Mouse (Mus musculus): ENCODE measurements around the gene Txlna. TPM values are rescaled to one million over a fixed set of nuclear protein-coding genes. Genes with fewer than 3 reads are reported as not detected.

The Txlna gene
- polyA plus RNA-seq, 1 experiment from 2014 or later = 57.4 TPM

DNA sequence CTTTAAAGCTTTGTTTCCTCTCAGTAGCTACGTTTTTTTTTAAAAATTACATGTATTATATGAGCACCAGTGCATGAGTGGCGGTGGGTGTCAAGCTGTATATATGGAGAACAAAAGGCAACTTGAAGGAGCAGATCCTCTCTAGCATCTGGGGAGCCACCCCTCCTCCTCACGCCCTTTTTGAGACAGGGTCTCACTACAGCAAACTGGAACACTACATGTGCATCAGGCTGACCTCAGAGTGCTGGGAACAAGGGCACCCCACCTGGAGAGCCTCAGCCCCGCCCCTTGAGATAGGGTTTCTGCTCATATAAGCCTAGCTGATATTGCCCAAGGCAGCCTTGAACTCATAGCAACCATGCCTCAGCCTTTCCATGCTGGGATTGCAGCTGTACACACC lies 15.4 kb downstream of the Txlna start:
- no peak for DNase-seq (ENCODE audit: low spot score)

DNA sequence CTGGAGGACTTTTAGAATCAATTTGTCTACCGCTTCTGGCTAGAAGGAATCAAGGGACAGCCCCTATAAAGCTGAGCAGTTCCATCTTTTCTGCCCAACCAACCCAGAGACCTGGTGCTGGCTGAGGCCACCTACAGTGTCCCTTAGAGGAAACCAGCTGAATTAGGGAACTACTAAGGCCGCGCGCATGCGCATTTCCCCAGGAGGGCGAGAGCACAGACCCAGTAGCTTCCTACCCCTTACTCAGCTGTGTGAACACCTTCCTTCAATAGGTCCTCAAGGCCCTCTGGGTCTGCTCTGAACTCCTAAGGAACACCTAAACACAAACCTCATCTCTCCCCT lies 15.9 kb downstream of the Txlna start:
- DNase-seq (ENCODE audit: low spot score) = peak; percentile 86

DNA sequence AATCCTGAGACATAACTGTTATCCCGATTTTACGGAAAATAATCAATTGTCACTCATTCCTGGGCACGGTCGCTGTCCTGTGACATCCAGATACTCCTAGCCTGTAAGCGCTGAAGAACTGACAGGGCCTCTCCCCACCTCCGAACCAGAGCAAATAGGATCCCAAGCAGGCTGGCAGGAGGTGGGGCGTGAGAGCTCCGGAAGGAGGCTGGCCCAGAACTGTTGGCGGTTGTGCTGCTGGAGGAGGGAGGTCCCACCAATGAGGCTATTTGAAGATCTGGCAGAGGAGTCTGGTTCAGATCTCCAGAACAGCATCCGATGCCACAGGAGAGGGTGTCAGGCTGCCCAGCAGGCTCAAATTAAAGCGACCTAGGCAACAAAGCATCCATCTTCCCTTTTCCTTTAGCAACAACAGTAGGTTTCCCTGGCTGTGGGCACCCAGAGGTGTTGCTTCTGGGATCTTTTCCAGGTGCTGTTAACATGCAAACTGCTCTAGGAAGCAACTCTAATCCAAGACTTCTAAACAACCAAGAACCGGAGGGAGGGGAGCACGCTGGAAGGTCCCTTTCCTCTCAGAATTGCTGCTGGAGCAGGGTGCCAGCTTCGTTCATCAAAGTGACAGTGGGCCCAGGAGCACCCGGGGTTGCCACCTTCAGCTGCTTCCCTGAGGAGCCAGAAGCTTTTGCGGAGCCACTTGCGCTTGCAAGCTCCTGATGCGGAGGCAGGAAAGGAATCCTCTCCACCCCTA lies 16.4 kb downstream of the Txlna start:
- DNase-seq (ENCODE audit: low spot score) = peak; percentile 96

DNA sequence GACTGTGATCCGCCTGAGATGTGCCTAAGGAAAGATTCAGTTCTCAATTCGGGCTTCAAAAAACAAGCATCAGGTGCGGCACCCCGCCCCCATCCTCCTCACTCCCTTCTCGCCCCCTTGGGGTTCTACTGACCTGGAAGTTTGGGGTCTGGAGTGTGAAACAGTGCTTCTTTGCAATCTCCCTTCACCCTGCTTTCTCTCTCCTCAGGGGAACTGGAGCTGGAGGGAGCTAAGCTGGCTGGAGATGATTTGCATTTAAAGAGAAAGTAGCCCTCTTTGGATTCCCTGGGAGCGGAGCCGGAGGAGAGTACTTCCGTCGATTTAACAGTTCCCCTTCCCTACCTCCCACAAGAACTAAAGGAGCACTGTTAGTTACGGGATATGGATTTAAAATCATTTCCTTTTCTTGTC lies 17.2 kb downstream of the Txlna start, which contains the start of gene Ccdc28b:
Gene Ccdc28b (minus strand): TSS at position 267 of the 411 bp plus-strand sequence.
- DNase-seq (ENCODE audit: low spot score) = peak; percentile 48

DNA sequence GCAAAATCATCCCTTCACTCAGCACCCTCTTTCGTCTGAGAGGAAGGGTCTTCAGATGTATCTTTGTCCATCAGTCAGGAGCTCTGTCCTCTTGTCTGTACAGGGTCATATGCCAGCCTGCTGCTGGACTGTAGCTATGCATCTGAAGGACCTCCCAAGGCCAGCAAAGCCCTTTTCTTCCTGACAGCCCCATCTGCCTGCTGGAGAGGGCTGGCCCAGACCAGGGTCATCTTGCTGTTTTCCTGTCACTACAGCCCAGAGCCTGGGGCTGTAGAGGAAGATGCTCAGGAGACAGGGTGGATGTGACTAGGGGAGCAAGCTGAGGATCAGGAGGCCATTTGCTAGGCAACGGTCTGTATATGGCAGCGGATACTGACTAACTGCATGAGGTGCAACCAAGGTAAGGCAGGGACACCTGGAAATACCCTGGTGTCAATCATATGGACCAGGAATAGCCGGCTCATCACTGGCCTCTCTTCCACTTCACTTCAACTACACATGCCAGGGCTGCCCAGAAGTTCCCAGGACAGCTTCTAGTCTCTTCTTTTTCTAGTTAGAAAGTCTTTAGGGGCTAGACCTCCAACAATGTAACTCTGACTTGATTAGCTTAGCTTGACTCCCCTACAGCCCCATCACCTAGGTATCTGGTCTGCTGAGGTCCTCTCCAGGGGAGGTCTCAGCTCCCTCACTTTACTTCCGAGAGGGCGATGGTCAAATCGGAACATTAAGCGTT lies 17.9 kb downstream of the Txlna start:
- no peak for DNase-seq (ENCODE audit: low spot score)

DNA sequence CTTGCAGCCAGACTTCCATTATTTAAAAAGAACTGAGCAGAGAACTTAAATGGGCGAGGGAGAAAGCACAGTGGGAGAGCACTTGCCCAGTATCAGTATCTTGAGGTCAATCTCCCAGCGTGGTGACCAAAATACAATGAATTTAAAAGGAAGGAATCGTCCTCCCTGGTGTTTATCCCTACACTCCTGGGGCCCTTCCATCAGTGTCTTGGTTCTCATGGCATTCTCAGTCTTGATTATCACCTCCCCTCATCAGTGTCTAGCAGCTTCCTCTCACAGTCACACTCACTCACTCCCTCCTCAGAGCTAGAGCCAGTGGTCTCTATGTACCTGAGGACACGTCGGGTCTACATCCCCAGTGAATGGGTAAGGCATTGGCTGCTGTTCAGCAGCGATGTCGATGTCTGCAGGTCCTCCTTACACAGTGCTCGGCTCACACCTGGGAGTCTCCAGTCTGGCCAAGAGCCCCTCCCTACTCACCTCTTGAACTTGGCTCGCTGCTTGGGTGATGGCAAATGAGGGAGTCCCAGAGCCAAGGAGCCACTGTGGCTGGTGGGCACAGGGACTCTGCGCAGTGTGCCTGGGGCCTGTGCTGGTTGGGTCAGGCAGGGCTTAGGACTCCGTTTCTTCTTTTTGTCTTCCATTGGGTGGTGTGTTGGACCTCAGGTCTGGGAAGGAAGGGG lies 18.6 kb downstream of the Txlna start:
- no peak for DNase-seq (ENCODE audit: low spot score)

DNA sequence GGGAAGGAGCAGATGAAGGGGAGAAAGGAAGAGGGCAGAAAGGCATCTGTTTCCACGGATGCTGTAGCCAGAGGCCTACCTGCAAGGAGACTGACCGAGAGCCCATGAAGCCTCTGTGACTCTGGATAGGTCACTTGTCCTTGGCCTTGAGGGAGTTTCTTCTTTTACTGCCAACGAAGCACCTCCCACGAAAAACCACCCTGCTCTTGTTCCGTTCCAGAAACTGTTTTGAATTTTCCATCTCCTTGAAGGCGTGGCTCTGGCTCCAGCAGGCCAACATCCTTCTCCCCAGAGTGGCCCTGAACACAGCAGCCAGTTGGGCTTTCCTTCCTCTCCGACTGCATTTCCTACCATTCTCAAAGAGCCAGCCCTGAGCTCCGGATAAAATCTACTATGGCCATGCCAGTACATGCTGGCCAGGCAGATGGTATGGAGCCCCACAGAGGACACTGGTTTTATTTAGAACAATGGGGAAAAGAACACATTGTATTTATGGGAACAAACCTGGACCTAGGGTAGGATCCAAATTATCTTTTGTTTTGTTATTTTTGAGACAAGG lies 19.5 kb downstream of the Txlna start:
- DNase-seq (ENCODE audit: low spot score) = no peak

DNA sequence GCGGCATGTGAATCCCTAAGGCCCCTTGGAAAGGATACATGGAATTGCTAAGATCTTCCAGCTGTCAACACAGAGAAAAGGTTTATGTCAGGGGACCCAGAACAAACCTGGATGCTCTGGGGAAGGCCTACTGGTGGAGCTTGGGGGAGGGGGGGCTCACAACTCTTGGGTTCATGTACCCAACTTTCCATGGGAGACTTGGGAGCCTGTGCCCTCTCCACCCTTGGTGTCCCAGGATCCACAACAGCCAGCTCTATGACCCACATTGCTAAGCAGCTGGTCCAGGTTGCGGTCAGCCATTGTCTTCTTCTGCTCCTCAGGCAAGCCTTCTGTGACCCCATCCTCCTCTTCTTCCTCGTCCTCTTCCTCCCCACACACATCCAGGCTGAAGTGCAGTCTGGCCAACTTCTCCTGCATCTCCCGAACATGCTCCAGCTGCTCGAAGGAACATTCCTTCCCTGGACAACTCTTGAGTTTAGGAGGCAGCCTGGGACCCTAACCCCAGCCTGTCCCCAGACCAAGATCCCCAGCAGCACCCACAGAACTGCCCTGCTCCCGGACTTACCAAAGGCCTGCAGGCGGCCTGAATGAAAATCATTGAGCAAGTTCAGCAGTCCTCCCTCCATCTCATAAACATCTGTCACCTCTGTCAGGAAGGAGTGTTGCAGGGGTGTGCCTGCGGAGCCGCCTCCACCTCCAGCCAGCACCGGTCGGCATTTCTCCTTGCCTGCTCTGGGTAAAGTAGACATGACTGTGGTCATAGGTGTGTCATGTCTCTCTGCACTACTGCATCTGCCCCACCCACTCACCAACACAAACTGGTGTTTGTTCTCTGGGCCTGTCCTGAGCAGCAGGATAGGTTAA lies 20.2 kb downstream of the Txlna start:
- no peak for DNase-seq (ENCODE audit: low spot score)

DNA sequence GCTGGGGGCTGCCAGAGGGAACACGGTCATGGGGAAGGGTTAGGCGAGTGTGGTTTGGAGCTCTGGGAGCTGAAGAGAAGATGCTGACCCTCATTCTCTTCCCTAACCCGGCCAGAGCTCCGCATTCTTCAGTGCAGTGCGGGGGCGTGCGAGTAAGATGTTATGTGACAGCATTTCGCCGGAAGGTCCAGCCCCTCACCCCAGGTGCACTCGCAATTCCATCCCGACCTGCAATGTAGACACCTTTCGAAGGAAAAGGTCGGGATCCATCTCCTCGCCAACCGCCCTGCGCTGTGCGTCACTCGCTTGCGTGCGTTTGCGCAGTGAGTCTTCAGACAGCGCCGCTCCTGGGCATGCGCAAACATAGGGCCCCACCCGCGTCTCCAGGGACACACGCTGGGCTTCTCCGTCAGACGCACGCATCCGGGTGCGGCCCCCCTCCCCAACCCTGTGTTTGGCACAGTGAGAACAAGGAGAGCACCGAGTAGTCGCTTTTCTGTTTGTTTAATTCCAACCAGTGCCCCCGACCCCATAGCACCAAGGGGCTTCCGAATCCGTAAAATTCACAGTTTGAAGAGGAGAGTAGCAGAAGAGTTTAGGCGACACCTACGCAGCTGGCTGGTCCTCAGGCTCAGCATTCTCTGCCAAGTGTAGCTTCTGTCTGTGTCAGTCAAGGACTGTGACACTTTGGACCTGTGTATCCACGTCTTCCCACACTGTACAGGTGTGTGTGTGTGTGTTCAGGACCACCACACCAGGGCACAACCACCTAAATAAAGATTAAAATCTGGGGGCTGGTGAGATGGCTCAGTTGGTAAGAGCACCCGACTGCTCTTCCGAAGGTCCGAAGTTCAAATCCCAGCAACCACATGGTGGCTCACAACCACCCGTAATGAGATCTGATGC lies 21.8 kb downstream of the Txlna start, which contains the start of gene Iqcc:
Gene Iqcc (minus strand): TSS at position 314 of the 906 bp plus-strand sequence.
- DNase-seq (ENCODE audit: low spot score) = peak; percentile 96

DNA sequence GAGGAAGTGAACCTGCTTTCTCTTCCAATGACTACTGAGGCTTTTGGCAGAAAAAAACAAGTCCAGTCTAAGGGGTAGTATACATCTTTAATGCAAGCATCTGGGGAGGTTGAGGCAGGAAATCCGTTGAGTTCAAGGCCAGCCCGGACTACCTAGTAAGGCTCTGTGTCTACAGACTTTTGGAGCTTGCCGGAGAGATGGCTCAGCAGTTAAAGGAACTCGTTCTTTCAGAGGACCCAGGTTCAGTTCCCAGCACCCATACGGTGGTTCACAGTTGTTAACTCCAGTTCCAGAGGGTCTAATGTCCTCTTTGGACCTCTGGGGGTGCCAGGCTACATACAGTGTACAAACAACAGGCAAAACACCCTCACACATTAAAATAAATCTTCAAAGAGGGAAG lies 22.8 kb downstream of the Txlna start:
- no peak for DNase-seq (ENCODE audit: low spot score)

DNA sequence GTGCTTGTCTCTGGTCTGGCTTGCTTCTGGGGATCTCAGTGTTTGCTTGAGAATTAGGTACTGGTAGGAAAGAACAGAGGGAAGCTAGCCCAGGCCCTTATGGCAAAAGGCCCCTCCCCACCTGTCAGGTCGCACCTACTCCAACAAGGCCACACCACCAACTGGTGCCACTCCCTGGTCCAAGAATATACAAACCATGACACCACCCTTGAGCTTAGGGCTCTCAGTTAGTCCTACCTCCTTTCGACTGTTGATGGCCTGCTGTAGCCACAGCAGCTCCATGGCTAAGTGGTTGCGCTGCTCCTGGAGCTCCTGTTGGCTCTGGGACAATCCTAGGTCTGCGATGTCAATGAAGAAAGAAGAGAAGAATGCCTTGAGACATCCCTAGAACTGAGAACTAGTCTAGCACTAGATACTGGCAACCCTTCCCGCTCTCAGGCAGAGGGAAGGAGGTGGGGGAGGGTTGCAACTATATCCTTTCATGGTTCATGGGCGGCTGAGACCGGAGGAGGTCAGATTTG lies 23.7 kb downstream of the Txlna start:
- DNase-seq (ENCODE audit: low spot score) = no peak

DNA sequence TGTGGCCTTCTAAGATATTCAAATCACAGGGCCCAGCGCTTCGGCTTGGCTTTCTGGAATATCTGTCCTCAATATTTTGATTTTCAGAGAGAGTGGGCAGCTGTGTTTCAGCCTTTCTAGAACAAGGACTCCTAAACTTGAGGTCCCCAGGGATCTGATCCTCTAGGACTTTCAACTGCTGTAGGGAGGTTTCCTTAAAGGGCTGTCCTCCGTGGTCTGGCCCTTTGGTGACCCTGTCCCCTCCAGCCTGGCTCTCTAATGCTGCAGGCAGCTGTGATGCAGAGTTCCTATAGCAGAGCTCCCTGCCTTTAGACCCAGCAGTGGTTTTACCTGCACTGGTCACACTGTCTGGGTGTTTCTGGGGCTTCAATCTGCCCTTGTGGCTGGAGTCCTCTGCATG lies 24.2 kb downstream of the Txlna start:
- no peak for DNase-seq (ENCODE audit: low spot score)

DNA sequence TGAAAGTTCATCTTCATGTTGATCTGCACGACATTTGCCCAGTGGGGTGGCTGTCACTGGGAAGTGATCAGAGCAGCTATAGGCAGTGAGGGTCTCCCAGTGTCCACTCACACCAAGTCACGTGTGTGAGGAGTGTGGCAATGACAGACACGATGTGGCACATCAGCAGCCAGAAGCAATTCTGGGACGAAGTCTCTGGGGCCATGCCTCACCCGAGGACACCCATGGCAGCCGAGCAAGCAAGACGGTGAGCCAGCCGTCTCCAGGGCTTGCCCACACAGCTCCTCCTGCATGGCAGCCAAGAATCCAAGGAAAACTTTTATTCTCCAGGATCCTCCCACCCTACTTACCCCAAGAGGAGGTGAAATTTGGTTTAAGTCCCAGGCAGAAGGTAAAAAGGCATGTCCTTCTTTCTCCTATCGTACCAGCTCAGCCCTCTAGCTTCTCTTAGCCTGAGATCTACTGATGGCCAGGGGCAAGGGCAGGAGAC lies 25.0 kb downstream of the Txlna start:
- DNase-seq (ENCODE audit: low spot score) = no peak

DNA sequence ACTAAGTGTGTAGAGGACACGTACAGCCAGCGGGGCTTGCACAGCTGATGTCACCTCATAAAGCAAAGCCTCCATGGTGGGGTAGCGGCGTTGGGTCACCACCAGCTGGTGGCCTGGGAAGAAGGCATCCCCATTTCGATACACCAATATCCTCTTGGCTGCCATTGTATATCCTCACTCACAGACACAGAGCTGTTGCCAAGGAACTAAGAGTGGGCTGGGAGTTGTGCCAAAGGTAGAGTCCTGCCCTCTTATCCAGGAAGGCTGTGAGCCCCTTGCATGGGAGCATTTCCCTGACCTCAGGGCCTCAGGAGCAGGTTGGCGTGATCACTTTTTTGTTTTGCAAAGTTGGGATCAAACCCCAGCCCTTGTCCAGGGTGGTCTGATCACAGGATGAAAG lies 26.8 kb downstream of the Txlna start, which contains the start of gene Dcdc2b:
Gene Dcdc2b (minus strand): TSS at position 165 of the 400 bp plus-strand sequence.
- no peak for DNase-seq (ENCODE audit: low spot score)

DNA sequence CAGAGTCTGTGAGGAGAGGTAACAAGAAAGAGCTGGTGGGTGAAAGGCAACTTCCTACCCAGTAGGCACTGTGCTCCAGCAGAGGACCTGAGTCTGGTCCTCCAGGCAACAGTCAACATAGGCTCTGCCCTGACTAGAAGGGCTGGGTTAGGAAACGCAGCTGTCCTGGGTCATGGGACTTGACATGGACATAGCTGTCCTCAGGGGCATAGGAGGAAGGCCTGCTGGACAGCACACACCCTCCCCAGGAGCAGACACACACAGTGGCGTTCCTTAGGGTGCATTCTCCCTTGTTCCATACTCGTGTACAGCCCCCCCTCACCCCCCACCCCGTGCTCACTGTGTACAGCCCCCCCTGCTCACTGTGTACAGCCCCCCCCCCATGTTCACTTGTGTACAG lies 30.4 kb downstream of the Txlna start:
- DNase-seq (ENCODE audit: low spot score) = no peak

DNA sequence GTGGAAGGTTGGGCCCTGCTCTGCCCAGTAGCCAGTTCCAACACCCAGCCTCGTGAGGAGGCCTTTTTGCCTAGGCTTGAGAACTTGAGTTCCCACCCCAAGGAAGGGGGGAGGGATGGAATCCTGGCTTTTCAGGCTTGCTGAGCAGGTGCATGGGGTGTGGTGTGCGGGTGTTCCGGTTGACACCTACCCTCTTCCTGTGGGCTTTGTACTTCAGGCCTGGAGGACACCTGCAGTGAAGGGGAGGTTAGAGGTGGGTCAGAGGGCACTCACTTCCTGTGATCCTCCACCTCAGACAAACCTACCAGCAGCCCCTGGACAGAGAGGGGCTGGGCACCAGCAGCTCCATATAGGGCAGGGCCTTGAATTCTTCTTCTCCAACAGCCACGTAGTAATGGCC lies 30.8 kb downstream of the Txlna start:
- DNase-seq (ENCODE audit: low spot score) = peak; percentile 85

DNA sequence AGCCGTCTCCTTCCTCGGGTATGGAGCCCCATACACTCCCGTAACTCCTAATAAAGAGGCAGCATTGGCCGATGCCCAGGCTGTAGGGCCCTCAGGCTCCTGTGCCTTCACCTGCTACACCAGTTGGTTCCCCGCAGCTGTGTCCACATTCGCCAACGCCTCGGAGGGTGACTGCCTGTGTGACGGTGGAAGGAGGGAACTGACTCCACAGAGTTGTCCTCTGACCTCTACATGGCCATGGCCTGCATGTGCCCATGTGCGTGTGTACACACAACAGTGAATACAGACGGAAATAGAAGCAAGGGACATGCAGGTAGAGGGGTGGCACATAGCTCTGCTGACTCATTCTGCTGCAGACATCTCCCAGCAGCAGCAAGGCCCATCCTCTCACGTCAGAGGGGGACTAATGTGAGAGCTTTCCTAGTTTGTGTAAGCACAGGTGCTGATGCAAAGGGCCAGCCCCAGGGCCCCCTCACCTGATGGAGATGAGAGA lies 31.7 kb downstream of the Txlna start:
- DNase-seq (ENCODE audit: low spot score) = peak; percentile 53

DNA sequence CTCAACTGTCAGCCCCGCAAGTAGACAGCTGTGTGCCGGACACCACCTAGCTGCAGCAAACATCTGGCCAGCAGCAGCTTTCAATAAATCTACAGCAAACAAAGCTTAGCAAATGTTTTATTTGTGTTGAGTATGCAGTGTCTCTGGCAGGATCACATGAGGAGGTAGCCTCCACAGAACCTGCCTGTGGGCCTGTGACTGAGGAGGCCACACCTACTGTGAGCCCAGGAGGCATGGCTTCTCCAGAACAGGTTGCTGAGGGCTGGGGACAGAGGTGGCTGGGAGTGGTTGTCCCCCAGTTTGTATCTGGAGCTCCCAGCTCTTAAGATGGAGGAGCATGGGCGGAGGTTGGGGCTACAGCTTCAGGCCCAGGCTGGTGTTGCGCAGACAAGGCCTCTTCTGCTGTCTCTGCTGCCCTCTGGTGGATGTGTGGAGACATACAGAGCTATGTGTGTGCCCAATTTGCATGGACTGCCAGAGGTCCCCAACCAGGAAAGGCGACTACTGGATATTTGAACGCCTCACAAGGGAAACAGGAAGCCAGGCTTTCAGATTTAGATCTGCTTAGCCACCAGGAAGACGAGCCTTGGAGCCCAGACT lies 32.3 kb downstream of the Txlna start:
- peak; percentile 87 for DNase-seq (ENCODE audit: low spot score)
